Mouse (Mus musculus): Measurements from ENCODE around the gene Trp53tg5.

GRCm38 (mm10) chr2:164453047-164453757 is 20.3 kb downstream of the Trp53tg5 start:
- TF ChIP-seq CTCF (IDR thresholded peaks at IDR 0.05; ENCODE audit: borderline replicate concordance, insufficient read depth, low read length): no peak
- TF ChIP-seq POLR2A (IDR thresholded peaks at IDR 0.05; ENCODE audit: low read depth, low read length): no peak

All from embryonic fibroblast, embryonic 13.5 days (primary cell).